Mouse (Mus musculus) midbrain, embryonic 12.5 days (tissue): Measurements from ENCODE around the gene Gm20422. TPM values are rescaled to one million over a fixed set of nuclear protein-coding genes. Genes with fewer than 3 reads are reported as not detected.
"Not testable (repeated sequence)": the region's sequence is repeated elsewhere in the genome, so short reads cannot be mapped to it uniquely, and the experiment has no call there.

Experiments
- ATAC-seq: fragments of 200-750 bp; cut with Nextera tagmentation; 2 replicates; pipeline ENCODE4 v1.8.0; 2017; ENCODE audit warnings: low read depth, moderate TSS enrichment, moderate library complexity; ENCODE audit not compliant: low FRiP score
- H3K27ac ChIP-seq: fragments of 300-500 bp; sonication (generic); replicated peaks from 2 replicates; pipeline ENCODE4 v1.5.1; 2016; ENCODE audit warnings: mild to moderate bottlenecking
- H3K27me3 ChIP-seq: fragments of 300-500 bp; sonication (generic); 2 replicates; pipeline ENCODE4 v1.6.1; 2016; ENCODE audit warnings: mild to moderate bottlenecking
- H3K36me3 ChIP-seq: fragments of 300-500 bp; sonication (generic); 2 replicates; pipeline ENCODE4 v1.6.1; 2016
- H3K4me1 ChIP-seq: fragments of 300-500 bp; sonication (generic); 2 replicates; pipeline ENCODE4 v1.6.1; 2016
- H3K4me2 ChIP-seq: fragments of 300-500 bp; sonication (generic); replicated peaks from 2 replicates; pipeline ENCODE4 v1.6.1; 2016; ENCODE audit warnings: mild to moderate bottlenecking, moderate library complexity
- H3K4me3 ChIP-seq: fragments of 300-500 bp; sonication (generic); 2 replicates; pipeline ENCODE4 v1.5.1; 2016; ENCODE audit warnings: mild to moderate bottlenecking
- H3K9ac ChIP-seq: fragments of 300-500 bp; sonication (generic); replicated peaks from 2 replicates; pipeline ENCODE4 v1.6.1; 2016; ENCODE audit warnings: mild to moderate bottlenecking, moderate library complexity
- H3K9me3 ChIP-seq: fragments of 300-500 bp; sonication (generic); 2 replicates; pipeline ENCODE4 v1.6.1; 2016; ENCODE audit warnings: mild to moderate bottlenecking
- WGBS: fragments of 180-500 bp; shearing (Covaris S2); methylation state at CpG from one replicate; pipeline ENCODE4 v1.1.7; 2016; 5-methylcytosine and 5-hydroxymethylcytosine counted together
- polyA plus RNA-seq: library from polyadenylated mRNA; unstranded; fragments of >200 nt; fragmentation: Nextera tagmentation; extraction: Ambion mirVana; gene quantifications from 2 replicates; pipeline ENCODE4 v1.2.1, GENCODE M21; 2016

The Gm20422 gene
- polyA plus RNA-seq, 1 experiment from 2014 or later: 0.71 TPM

DNA sequence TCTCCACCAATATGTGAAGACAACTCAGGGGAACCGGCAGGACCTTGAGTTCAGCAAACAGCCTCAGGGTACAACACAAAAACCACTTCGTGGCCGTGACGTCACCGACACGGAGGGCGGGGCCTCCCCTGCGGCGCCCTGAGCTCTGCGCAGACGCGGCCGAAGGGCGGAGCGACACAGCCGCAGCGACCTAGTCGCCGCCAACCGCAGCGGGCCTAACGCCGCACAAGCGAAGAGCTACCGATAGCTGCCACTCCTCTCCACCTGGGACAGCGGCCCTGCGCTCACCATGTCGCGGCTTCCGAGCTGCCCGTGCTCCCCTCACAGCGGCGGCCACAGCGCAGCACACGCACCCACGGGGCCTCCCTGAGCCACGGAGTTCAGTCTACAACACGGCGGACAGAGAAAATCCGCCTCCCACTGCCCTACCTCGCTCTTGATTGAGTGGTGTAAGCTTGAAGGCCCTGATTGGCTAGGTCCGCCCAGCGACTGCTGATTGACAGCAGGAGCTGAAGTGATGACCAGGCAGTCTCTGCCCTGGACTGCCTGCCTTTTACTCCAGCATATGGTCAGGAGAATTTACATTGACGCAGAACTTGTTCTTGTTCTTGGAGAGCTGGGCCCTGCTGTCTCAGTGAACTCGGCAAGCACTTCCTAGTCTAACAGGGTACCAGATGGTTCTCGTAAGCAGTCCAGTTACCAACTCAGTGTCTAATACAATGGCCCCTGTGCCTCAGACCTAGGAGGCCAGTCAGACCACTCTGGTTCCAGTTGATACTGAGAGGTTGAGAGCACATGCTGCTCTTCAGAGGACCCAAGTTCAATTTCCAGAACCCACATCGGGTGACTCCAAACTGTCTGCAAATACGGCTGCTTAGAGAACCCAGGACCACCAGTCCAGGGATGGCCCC lies 24.9 kb downstream of the Gm20422 start, which contains the start of gene Zfp963:
Zfp963 (minus strand) TSS at position 427 of the 911 bp plus-strand sequence.
- peak; percentile 99 for ATAC-seq
- Histone ChIP-seq H3K9me3 (no peaks in the 10 kb centered on the region), H3K9ac (peak within 1 kb of the TSS; percentile 82), H3K4me2 (peak within 1 kb of the TSS; percentile 55), H3K4me1 (peaks cover 6% of the 10 kb centered on the region), H3K27ac (peak within 1 kb of the TSS; percentile 99), H3K27me3 (no peaks in the 10 kb centered on the region), H3K4me3 (peak within 1 kb of the TSS; percentile 76), H3K36me3 (0 out of 2 replicates have a peak, but pooled peaks cover 12% of the 10 kb centered on the region)
- 4% methylated on average over 48 of the region's 48 CpGs for WGBS

DNA sequence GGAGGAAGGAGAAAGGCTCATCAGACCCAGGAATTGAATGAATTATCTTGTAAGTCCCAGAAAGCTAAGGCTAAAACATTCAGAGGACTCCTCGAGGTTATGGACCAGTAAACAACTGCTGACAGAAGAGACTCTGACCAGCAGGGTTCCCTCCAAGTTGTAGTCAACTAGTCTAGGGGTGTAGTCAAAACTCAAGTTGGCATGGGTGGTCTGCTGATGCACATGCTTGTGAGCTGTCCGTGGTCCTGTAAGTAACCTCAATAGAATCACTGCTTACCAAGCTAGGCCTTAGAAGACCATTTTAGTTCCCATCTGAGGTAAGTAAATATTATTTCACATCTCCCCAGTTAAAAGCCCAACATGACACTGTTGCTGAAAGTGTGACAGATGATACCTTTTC lies 33.5 kb downstream of the Gm20422 start:
- Histone ChIP-seq H3K27me3 (no peaks in the 10 kb centered on the region), H3K4me2 (no peak overlapping the region), H3K36me3 (peaks cover 24% of the 10 kb centered on the region), H3K4me1 (no peaks in the 10 kb centered on the region), H3K27ac (no peak overlapping the region), H3K4me3 (no peak overlapping the region), H3K9ac (no peak overlapping the region), H3K9me3 (no peaks in the 10 kb centered on the region)
- ATAC-seq: no peak
- 77% methylated on average over 2 of the region's 2 CpGs for WGBS

GRCm38 (mm10) chr8:69740763-69741162 lies 33.9 kb downstream of the Gm20422 start:
- peaks cover 24% of the 10 kb centered on the region for H3K36me3 ChIP-seq
- H3K4me3 ChIP-seq: no peak overlapping the region
- no peaks in the 10 kb centered on the region for H3K4me1 ChIP-seq
- no peak overlapping the region for H3K27ac ChIP-seq
- H3K9ac ChIP-seq: no peak overlapping the region
- H3K4me2 ChIP-seq: no peak overlapping the region
- no peak for ATAC-seq
- no peaks in the 10 kb centered on the region for H3K9me3 ChIP-seq
- 87% methylated on average over 6 of the region's 6 CpGs for WGBS
- H3K27me3 ChIP-seq: no peaks in the 10 kb centered on the region

DNA sequence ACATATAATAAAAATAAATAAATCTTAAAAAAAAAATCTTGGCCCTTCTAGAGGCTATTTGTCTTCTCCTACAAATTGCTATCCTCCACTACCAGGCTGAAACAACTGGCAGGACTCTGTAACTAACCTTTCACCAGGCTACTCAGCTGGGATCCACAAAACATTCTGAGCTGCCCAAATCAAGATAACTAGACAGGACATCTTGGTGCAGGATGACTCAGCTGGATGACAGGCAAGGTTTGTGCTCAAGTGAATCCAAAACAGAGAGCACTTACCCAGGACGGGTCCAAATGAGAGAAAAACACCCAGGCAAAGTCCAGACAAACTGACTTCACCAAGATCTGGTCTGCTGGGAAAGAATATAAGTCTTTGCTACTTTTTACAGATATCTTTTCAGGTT lies 39.2 kb downstream of the Gm20422 start:
- Histone ChIP-seq H3K36me3 (no peaks in the 10 kb centered on the region), H3K4me2 (no peak overlapping the region), H3K27me3 (no peaks in the 10 kb centered on the region), H3K4me1 (no peaks in the 10 kb centered on the region; the same call in 1 of the 2 replicates), H3K9ac (no peak overlapping the region), H3K27ac (no peak overlapping the region), H3K4me3 (no peak overlapping the region), H3K9me3 (no peaks in the 10 kb centered on the region)
- 72% methylated on average over 1 of the region's 1 CpGs for WGBS
- ATAC-seq: no peak

DNA sequence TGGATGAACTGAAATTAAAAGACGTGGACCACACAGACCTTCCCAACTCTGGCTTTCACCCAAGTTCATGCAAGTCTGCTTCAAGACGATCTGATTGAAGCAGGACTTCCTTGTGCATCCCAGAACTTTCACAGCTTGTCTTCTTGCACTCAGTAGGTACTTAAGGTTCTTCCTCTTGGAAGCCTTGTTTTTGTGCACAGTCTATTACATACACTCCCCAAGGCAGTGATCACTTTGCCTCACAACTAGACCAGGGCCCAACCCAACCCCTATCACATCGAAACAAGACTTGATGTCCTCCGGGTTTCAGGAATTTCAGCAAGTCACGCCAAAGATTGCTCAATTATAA lies 57.5 kb downstream of the Gm20422 start:
- Histone ChIP-seq H3K27me3 (no peaks in the 10 kb centered on the region), H3K27ac (0 out of 2 replicates have a peak overlapping the region, but pooled peaks have one; percentile 42), H3K9me3 (no peaks in the 10 kb centered on the region), H3K4me2 (peak overlapping the region; percentile 49), H3K9ac (no peak overlapping the region), H3K4me1 (peaks cover 25% of the 10 kb centered on the region), H3K4me3 (peak overlapping the region; percentile 74), H3K36me3 (0 out of 2 replicates have a peak, but pooled peaks cover 10% of the 10 kb centered on the region)
- WGBS: 45% methylated on average over 5 of the region's 5 CpGs
- no peak; the same call in 1 of the 2 replicates for ATAC-seq

DNA sequence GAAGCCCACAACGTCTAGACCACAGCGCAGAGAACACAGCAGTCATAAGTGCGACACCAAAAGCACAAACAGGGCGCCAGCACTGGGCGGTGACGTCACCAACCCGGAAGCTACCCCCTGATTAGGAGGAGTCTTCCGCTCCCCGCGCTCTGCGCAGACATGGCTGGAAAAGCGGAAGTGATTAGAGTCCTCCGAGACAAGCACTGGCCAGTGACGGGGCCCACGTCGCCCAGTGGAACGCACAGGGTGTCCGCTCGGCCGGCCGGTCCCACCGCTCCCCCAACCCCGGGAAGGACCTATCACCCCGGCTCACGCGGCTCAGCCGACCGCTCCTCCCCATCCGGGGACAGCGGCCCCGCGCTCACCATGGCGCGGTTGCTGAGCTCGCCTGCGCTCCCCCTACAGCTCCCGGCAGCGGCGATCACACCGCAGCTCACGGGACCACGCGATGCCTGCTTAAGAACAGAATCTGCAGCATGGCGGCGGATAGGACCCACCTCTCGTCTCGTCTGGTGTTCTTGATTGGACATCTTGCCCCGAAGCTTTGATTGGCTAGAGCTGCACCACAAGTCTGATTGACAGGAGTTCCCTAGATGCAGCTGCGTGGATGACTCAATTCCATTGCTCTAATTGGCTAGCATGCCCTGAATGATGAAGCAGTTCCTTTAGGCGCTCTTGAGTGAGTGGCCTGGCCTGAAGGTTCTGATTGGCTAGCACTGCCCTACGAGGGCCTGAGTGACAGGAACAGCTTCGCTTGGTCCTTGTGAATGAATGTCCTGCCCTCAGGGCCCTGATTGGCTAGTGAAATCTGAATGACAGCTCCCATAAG lies 58.1 kb downstream of the Gm20422 start:
- WGBS: under 1% methylated on average over 47 of the region's 52 CpGs
- Histone ChIP-seq H3K27me3 (no peaks in the 10 kb centered on the region), H3K27ac (peak overlapping the region; percentile 99), H3K36me3 (0 out of 2 replicates have a peak, but pooled peaks cover 15% of the 10 kb centered on the region), H3K9ac (peak overlapping the region; percentile 87), H3K4me3 (peak overlapping the region; percentile 74), H3K4me2 (peak overlapping the region; percentile 49), H3K9me3 (no peaks in the 10 kb centered on the region), H3K4me1 (peaks cover 25% of the 10 kb centered on the region)
- ATAC-seq: peak; percentile 99

DNA sequence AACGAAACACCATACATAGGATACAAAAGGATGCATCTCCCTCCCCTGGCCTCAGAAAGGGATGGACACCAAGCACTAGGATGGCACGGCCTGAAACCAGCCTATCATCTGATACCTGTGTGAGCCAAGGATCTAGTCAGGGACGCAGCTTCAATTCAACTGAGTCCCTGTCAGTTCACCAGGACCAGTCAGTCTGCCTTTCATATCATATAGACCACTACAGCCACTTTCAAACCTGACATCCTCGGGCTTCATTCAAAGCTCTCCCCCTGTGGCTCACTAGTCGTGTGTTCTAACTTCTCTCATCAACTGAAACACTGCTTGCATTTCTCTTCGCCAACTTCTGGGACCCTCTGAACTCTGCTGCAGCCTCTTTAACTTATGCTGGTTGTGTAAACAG lies 59.3 kb downstream of the Gm20422 start:
- Histone ChIP-seq H3K9me3 (no peaks in the 10 kb centered on the region), H3K27me3 (no peaks in the 10 kb centered on the region), H3K4me2 (peak overlapping the region; percentile 49), H3K4me1 (peaks cover 25% of the 10 kb centered on the region), H3K36me3 (0 out of 2 replicates have a peak, but pooled peaks cover 17% of the 10 kb centered on the region), H3K27ac (no peak overlapping the region), H3K9ac (no peak overlapping the region; the same call in 1 of the 2 replicates), H3K4me3 (peak overlapping the region; percentile 74)
- ATAC-seq: no peak
- WGBS: 89% methylated on average over 6 of the region's 6 CpGs

DNA sequence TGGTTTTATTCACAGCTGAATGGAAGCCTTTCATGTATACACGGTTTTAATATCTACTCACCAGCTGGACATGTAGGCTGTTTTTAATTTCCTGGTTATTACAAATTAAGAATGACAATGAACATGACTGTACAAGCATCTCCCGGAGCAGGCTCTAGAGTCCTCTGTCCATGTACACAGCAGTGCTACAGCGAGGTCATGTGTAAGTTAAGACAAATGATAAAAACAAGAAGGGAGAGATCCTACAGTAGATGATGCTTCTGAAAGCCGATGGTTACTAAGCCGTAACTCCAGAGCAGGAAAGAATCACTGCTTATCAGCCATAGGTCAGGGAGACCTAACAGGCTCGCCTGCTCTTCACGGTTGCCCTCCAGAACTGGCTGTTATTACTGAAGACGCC lies 61.2 kb downstream of the Gm20422 start:
- Histone ChIP-seq H3K4me2 (no peak overlapping the region), H3K9ac (no peak overlapping the region), H3K9me3 (no peaks in the 10 kb centered on the region), H3K36me3 (peaks cover 35% of the 10 kb centered on the region), H3K27ac (no peak overlapping the region), H3K27me3 (no peaks in the 10 kb centered on the region), H3K4me3 (no peak overlapping the region), H3K4me1 (peaks cover 25% of the 10 kb centered on the region)
- WGBS: 96% methylated on average over 8 of the region's 8 CpGs
- ATAC-seq: no peak

DNA sequence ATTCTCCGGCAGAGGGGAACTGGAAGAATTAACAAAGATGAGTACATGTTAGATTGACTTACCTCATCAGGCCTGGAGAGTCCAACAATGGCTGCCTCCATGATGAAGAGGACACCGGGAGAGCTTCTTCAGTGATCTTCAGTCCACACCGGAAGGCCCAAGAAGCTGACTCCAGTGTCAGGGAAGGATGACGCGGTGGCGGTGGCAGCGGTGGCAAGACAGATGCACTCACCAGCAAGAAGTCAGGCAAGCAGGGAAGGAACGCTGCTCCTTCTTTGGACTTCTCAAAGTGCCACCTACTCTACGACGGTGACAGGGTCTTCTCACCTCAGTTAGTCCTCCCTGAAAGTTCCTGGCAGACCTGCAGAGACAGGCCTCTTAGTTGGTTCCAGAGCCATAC lies 64.1 kb downstream of the Gm20422 start, which contains the start of gene Zfp869:
Zfp869 (minus strand) TSS at position 101 of the 400 bp plus-strand sequence.
- whole genome bisulfite sequencing: 98% methylated on average over 10 of the region's 10 CpGs
- H3K27me3 ChIP-seq, ATAC-seq, H3K4me3 ChIP-seq, H3K27ac ChIP-seq, H3K9me3 ChIP-seq, H3K4me2 ChIP-seq, H3K9ac ChIP-seq: not testable (repeated sequence)
- Histone ChIP-seq H3K36me3 (peaks cover 64% of the 10 kb centered on the region), H3K4me1 (peaks cover 23% of the 10 kb centered on the region)

DNA sequence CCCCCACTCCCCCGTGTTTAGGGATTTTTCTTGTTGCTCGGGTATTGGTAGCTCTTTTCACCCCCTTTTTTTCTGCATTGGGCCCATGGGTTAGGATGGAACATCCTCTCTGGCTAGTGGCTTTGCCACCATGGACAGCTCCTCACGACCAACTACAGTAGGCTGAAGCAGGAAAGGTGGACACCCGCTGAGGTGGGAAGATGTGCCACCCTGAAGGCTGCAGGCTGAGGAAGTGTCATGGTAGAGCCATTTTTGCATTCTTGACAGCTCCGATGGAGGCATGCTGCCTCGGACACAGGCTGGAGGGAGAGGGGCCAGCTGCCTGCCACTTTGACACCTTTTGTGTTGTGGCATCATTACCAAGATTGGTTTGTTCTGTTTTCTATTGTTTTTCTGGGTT lies 72.9 kb downstream of the Gm20422 start:
- H3K9ac ChIP-seq: no peak overlapping the region
- ATAC-seq: no peak
- peaks cover 41% of the 10 kb centered on the region for H3K36me3 ChIP-seq
- H3K27ac ChIP-seq: no peak overlapping the region
- no peaks in the 10 kb centered on the region for H3K4me1 ChIP-seq
- H3K4me3 ChIP-seq: no peak overlapping the region
- no peaks in the 10 kb centered on the region for H3K27me3 ChIP-seq
- H3K9me3 ChIP-seq: no peaks in the 10 kb centered on the region
- H3K4me2 ChIP-seq: no peak overlapping the region
- WGBS: 79% methylated on average over 6 of the region's 6 CpGs
